Mouse (Mus musculus) midbrain, embryonic 14.5 days (tissue): ENCODE measurements around the gene Ubxn1. TPM values are rescaled to one million over a fixed set of nuclear protein-coding genes. Genes with fewer than 3 reads are reported as not detected.
"Not testable (repeated sequence)": the region's sequence is repeated elsewhere in the genome, so short reads cannot be mapped to it uniquely, and the experiment has no call there.

Experiments
- ATAC-seq: fragments of 200-750 bp; cut with Nextera tagmentation; 2 replicates; pipeline ENCODE4 v1.8.0; 2017; ENCODE audit warnings: moderate number of reproducible peaks, moderate library complexity; ENCODE audit not compliant: low FRiP score, low TSS enrichment
- DNase-seq: peaks from one replicate; pipeline ENCODE4 v3.0.0-alpha.2; 2015
- H3K27ac ChIP-seq: fragments of 300-500 bp; sonication (generic); replicated peaks from 2 replicates; pipeline ENCODE4 v1.5.1; 2014; ENCODE audit warnings: mild to moderate bottlenecking, low read depth, low read length, moderate library complexity
- H3K27me3 ChIP-seq: fragments of 300-500 bp; sonication (generic); 2 replicates; pipeline ENCODE4 v1.6.1; 2014; ENCODE audit warnings: low read length, control low read depth, mixed read lengths; ENCODE audit not compliant: control insufficient read depth, insufficient read depth
- H3K36me3 ChIP-seq: fragments of 300-500 bp; sonication (generic); 2 replicates; pipeline ENCODE4 v1.6.1; 2014; ENCODE audit warnings: low read length, control low read depth; ENCODE audit not compliant: control insufficient read depth, insufficient read depth
- H3K4me1 ChIP-seq: fragments of 300-500 bp; sonication (generic); 2 replicates; pipeline ENCODE4 v1.6.1; 2014; ENCODE audit warnings: mild to moderate bottlenecking, antibody characterized with exemption, low read length, control low read depth; ENCODE audit not compliant: control insufficient read depth, insufficient read depth
- H3K4me2 ChIP-seq: fragments of 300-500 bp; sonication (generic); 2 replicates; pipeline ENCODE4 v1.6.1; 2014; ENCODE audit warnings: mild to moderate bottlenecking, low read length, moderate library complexity
- H3K4me3 ChIP-seq: fragments of 300-500 bp; sonication (generic); replicated peaks from 2 replicates; pipeline ENCODE4 v1.5.1; 2014; ENCODE audit warnings: low read depth, low read length
- H3K9ac ChIP-seq: fragments of 300-500 bp; sonication (generic); replicated peaks from 2 replicates; pipeline ENCODE4 v1.6.1; 2014; ENCODE audit warnings: mild to moderate bottlenecking, low read length, moderate library complexity
- H3K9me3 ChIP-seq: fragments of 300-500 bp; sonication (generic); 2 replicates; pipeline ENCODE4 v1.6.1; 2016; ENCODE audit warnings: low read length, control low read depth, mixed read lengths; ENCODE audit not compliant: control insufficient read depth
- WGBS: fragments of 180-500 bp; shearing (Covaris S2); extraction: QIAGEN DNeasy Blood & Tissue Kit; methylation state at CpG from one replicate; pipeline ENCODE4 v1.1.7; 2014; 5-methylcytosine and 5-hydroxymethylcytosine counted together
- polyA plus RNA-seq: library from polyadenylated mRNA; unstranded; fragments of >200 nt; fragmentation: Nextera tagmentation; extraction: Ambion mirVana; gene quantifications from 2 replicates; pipeline ENCODE4 v1.2.1, GENCODE M21; 2014

The Ubxn1 gene
- polyA plus RNA-seq, 1 experiment from 2014 or later, result 139 TPM

- peak within 1 kb of the TSS; percentile 78 for H3K9ac ChIP-seq
- peak within 1 kb of the TSS; percentile 79 for H3K4me3 ChIP-seq
- H3K4me1 ChIP-seq, result peaks cover 24% of the 10 kb centered on the region
- no peaks in the 10 kb centered on the region for H3K9me3 ChIP-seq
- peak; percentile 65 for ATAC-seq
- H3K27ac ChIP-seq, result peak within 1 kb of the TSS; percentile 84
- H3K36me3 ChIP-seq, result peaks cover 21% of the 10 kb centered on the region
- DNase-seq, result peak; percentile 94
- no peaks in the 10 kb centered on the region for H3K27me3 ChIP-seq
- H3K4me2 ChIP-seq, result peak within 1 kb of the TSS; percentile 84
- 3% methylated on average over 54 of the region's 54 CpGs for WGBS
Measured at GRCm38 (mm10) chr19:8892829-8893766, 21.8 kb downstream of the Ubxn1 start, which contains the start of gene Ints5. Gene Ints5 (plus strand): TSS chr19:8893005.

- Histone ChIP-seq H3K9ac (no peak overlapping the region), H3K27ac (no peak overlapping the region), H3K4me3 (no peak overlapping the region), H3K4me2 (no peak overlapping the region), H3K36me3 (peaks cover 20% of the 10 kb centered on the region), H3K4me1 (peaks cover 23% of the 10 kb centered on the region), H3K27me3 (no peaks in the 10 kb centered on the region), H3K9me3 (no peaks in the 10 kb centered on the region)
- ATAC-seq (no peak), DNase-seq (no peak)
- 96% methylated on average over 9 of the region's 9 CpGs for whole genome bisulfite sequencing
Measured at GRCm38 (mm10) chr19:8895397-8895960, 24.2 kb downstream of the Ubxn1 start.

DNA sequence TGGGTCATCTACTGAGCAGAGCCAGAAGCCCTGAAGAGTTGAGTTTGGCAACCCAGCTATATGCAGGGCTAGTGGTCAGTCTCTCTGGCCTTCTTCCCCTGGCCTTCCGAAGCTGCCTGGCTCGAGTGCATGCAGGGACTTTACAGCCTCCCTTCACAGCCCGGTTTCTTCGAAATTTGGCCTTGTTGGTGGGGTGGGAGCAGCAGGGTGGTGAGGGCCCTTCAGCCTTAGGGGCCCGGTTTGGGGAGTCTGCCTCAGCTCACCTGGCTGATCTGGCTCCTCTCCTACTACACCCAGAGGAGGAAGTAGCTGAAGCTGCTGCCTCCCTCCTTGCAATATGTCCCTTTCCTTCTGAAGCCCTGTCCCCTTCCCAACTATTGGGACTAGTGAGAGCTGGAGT is 24.9 kb downstream of the Ubxn1 start:
- 92% methylated on average over 5 of the region's 5 CpGs for WGBS
- ATAC-seq, H3K27ac ChIP-seq, H3K4me3 ChIP-seq, DNase-seq, H3K4me2 ChIP-seq, H3K9ac ChIP-seq, H3K9me3 ChIP-seq, H3K27me3 ChIP-seq: not testable (repeated sequence)
- Histone ChIP-seq H3K4me1 (peaks cover 23% of the 10 kb centered on the region), H3K36me3 (peaks cover 18% of the 10 kb centered on the region)

DNA sequence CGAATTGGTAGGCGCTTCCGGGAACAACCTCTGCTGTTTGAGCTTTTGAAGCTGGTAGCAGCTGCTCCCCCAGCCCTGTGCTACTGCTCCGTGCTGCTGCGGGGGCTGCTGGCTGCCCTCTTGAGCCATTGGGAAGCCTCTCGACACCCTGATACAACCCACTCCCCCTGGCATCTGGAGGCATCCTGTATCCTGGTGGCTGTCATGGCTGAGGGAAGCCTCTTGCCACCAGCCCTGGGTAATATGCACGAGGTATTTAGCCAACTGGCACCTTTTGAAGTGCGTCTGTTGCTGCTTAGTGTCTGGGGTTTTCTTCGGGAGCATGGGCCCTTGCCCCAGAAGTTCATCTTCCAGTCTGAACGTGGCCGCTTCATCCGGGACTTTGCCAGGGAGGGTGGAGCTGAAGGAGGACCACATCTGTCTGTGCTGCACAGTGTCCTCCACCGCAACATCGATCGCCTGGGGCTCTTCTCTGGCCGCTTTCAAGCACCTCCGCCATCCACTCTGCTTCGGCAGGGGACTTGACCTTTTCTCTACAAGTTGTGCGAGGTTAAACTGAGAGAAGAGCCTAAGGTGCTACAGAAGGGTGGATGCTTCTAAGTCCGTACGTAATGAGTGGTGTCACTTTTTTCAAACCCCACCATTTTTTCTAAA is 26.0 kb downstream of the Ubxn1 start:
- 25% methylated on average over 21 of the region's 21 CpGs for WGBS
- not testable (repeated sequence) for H3K27me3 ChIP-seq
- peak; percentile 52 for DNase-seq

DNA sequence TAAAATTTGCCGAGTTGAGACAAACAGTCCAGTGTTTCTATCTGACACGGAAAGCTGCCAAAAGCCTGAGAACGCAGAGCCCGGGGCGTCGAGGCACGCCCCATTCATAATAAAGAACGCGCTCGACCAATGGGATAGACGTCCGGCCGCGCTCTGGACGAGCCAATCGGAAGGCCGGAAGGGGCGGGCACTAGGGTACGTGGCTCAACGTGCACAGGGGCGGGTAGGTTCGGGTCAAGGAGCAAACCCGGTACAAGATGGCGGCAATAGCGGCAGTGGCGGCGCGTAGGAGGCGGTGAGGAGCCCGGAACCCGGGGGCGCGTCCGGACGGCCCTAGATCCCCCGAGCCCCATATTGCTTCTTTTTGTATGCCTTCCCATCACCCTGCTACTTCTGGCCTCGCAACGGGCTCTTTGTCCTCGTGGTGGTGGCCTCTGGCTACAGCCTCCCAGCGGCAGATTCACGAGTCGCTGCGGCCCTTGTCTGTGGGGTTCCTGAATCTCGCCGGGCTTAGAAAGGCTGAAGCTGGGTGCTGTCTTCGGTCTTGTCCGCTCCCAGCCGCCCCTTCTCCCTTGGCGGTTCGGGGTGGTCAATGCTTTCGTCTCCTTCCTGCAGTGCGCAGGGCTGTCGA is 26.7 kb downstream of the Ubxn1 start, which contains the start of gene Ganab:
Gene Ganab, plus strand, starts transcription at position 207 of the 631 bp plus-strand sequence.
- peak within 1 kb of the TSS; percentile 75 for H3K4me2 ChIP-seq
- H3K27me3 ChIP-seq, result no peaks in the 10 kb centered on the region
- DNase-seq (peak; percentile 99), ATAC-seq (peak; percentile 99)
- peak within 1 kb of the TSS; percentile 85 for H3K4me3 ChIP-seq
- H3K9ac ChIP-seq, result peak within 1 kb of the TSS; percentile 87
- under 1% methylated on average over 53 of the region's 53 CpGs for WGBS
- H3K36me3 ChIP-seq, result peaks cover 29% of the 10 kb centered on the region
- peaks cover 23% of the 10 kb centered on the region for H3K4me1 ChIP-seq
- no peaks in the 10 kb centered on the region for H3K9me3 ChIP-seq
- peak within 1 kb of the TSS; percentile 85 for H3K27ac ChIP-seq

More for the DNA sequence above, 26.0 kb downstream of the Ubxn1 start:
- peak overlapping the region; percentile 49 for H3K9ac ChIP-seq
- H3K4me3 ChIP-seq, result peak overlapping the region; percentile 85
- H3K4me1 ChIP-seq, result peaks cover 23% of the 10 kb centered on the region
- H3K36me3 ChIP-seq, result peaks cover 23% of the 10 kb centered on the region
- H3K4me2 ChIP-seq, result peak overlapping the region; percentile 75
- ATAC-seq, result peak; percentile 51
- not testable (repeated sequence) for H3K9me3 ChIP-seq
- peak overlapping the region; percentile 85 for H3K27ac ChIP-seq

- ATAC-seq (no peak), DNase-seq (no peak)
- peak overlapping the region; percentile 75 for H3K4me2 ChIP-seq
- WGBS, result 19% methylated on average over 13 of the region's 13 CpGs
- peak overlapping the region; percentile 85 for H3K27ac ChIP-seq
- H3K4me1 ChIP-seq, result peaks cover 18% of the 10 kb centered on the region
- peak overlapping the region; percentile 87 for H3K9ac ChIP-seq
- H3K9me3 ChIP-seq, result no peaks in the 10 kb centered on the region
- H3K27me3 ChIP-seq, result no peaks in the 10 kb centered on the region
- peaks cover 35% of the 10 kb centered on the region for H3K36me3 ChIP-seq
- peak overlapping the region; percentile 85 for H3K4me3 ChIP-seq
Measured at GRCm38 (mm10) chr19:8898576-8898975, 27.3 kb downstream of the Ubxn1 start.

DNA sequence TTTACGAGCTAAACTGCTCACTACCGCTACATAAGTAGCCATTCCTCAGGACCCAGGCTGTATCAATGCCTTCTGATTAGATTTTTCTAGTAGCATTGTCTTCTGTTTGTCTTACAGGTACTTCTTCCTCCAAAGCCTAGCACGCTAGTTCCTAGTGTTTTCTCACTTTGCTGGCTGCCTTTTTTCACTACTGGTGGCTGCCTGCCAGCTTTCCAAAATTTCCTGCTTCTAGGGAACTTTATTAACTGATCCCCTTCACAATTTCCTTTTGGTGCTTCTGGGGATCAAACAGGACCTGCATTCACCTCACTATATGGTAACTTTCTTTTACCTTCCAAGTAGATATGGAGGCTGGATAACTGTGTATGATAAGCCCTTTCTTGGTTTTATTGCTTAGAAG is 27.8 kb downstream of the Ubxn1 start:
- peaks cover 14% of the 10 kb centered on the region for H3K4me1 ChIP-seq
- ATAC-seq (no peak), DNase-seq (no peak)
- peak overlapping the region; percentile 87; the same call in 1 of the 2 replicates for H3K9ac ChIP-seq
- 70% methylated on average over 3 of the region's 3 CpGs for WGBS
- H3K27me3 ChIP-seq, result no peaks in the 10 kb centered on the region
- peak overlapping the region; percentile 85 for H3K4me3 ChIP-seq
- H3K9me3 ChIP-seq, result no peaks in the 10 kb centered on the region
- H3K27ac ChIP-seq, result no peak overlapping the region
- peak overlapping the region; percentile 75 for H3K4me2 ChIP-seq
- H3K36me3 ChIP-seq, result peaks cover 39% of the 10 kb centered on the region

GRCm38 (mm10) chr19:8903412-8903811 is 32.1 kb downstream of the Ubxn1 start:
- no peak for ATAC-seq
- Histone ChIP-seq H3K9ac (no peak overlapping the region), H3K4me1 (peaks cover 7% of the 10 kb centered on the region; the same call in 1 of the 2 replicates), H3K27me3 (no peaks in the 10 kb centered on the region), H3K4me3 (no peak overlapping the region), H3K4me2 (no peak overlapping the region), H3K36me3 (peaks cover 62% of the 10 kb centered on the region), H3K9me3 (no peaks in the 10 kb centered on the region), H3K27ac (no peak overlapping the region)
- DNase-seq, result no peak
- WGBS, result 96% methylated on average over 5 of the region's 5 CpGs
